Comparison of ENCODE assay signal across 34 mouse cellular contexts in genomic region chr4:101707953-101708352, GRCm38 (mm10). TPM values are rescaled to one million over a fixed set of nuclear protein-coding genes. Genes with fewer than 3 reads are reported as not detected.
DNase-seq lines count a peak whose midpoint lies in the region; ATAC-seq and TF ChIP-seq lines count a peak whose summit lies in the region.
"Had no signal": no experiment of that assay in that cellular context is flagged by ENCODE, and none has a peak within 500 bp of the region (broad histone marks: within the 10 kb centered on the region; RNA-seq: fewer than 3 reads in every experiment).

No protein-coding gene starts in this region.

- no peak overlapping the region for H3K4me3 ChIP-seq in embryonic facial prominence, embryonic 11.5 days (ENCODE audit: low read depth, low read length)
- no peak overlapping the region for H3K4me3 ChIP-seq in limb, embryonic 14.5 days (replicated peaks; ENCODE audit: low read length)
- no peak overlapping the region for H3K4me3 ChIP-seq in midbrain, postnatal 0 days (ENCODE audit: low read depth, low read length)
- H3K4me3 ChIP-seq: erythroblast, embryonic 14.5 days; lung, embryonic 15.5 days; megakaryocyte, embryonic 14.5 days; midbrain, embryonic 13.5 days; neural tube, embryonic 15.5 days; stomach, embryonic 15.5 days had no signal

- 0 out of 2 replicates have a peak, but pooled peaks have one; percentile 3 for ATAC-seq in embryonic facial prominence, embryonic 11.5 days (replicated peaks; ENCODE audit: insufficient number of reproducible peaks, low FRiP score, low TSS enrichment, low read depth)
- ATAC-seq in limb, embryonic 14.5 days (ENCODE audit: low FRiP score, low read depth), result no peak
- no peak for ATAC-seq in midbrain, postnatal 0 days (ENCODE audit: low FRiP score)
- ATAC-seq: activated CD4-positive, CD25-positive, alpha-beta regulatory T cell, adult 4 months; forebrain, postnatal 0 days; hindbrain, embryonic 16.5 days; midbrain, embryonic 13.5 days had no signal

- H3K9me3 ChIP-seq in embryonic facial prominence, embryonic 11.5 days (replicated peaks; ENCODE audit: control insufficient read depth, low read length), result no peaks in the 10 kb centered on the region
- no peaks in the 10 kb centered on the region for H3K9me3 ChIP-seq in limb, embryonic 14.5 days (ENCODE audit: control insufficient read depth, low read length)
- H3K9me3 ChIP-seq in midbrain, postnatal 0 days (ENCODE audit: low read length), result no peaks in the 10 kb centered on the region
- H3K9me3 ChIP-seq: lung, embryonic 15.5 days; megakaryocyte, embryonic 14.5 days; midbrain, embryonic 13.5 days; neural tube, embryonic 15.5 days; stomach, embryonic 15.5 days had no signal

- peak; percentile 58 for DNase-seq in embryo, embryonic 11 days
- peak; percentile 54 for DNase-seq in embryonic facial prominence, embryonic 11.5 days (ENCODE audit: low spot score)
- peak; percentile 62 for DNase-seq in forelimb bud, embryonic 11.5 days (ENCODE audit: low read depth, low spot score)
- no peak for DNase-seq in limb, embryonic 14.5 days (ENCODE audit: low spot score)
- DNase-seq in midbrain, postnatal 0 days (ENCODE audit: low spot score), result no peak
- DNase-seq in adipocyte (ENCODE audit: low spot score), result no peak
- no peak for DNase-seq in left cerebral cortex, postnatal 10 days (ENCODE audit: extremely low spot score in 1 of 2, low spot score in 2 of 2)
- DNase-seq in cerebellum, adult 11 months, result no peak
- DNase-seq: adrenal gland, adult 8-10 months; B cell, adult 2 months; cerebellum, adult 11-12 months; cerebellum, adult 9-11 months; forebrain, postnatal 0 days; gastrocnemius, postnatal 10 days; heart, postnatal 14 days; kidney, adult 18-20 months; kidney, postnatal 10 days; layer of hippocampus, postnatal 36 days; liver; lung, postnatal 4 days; retina, postnatal 1 day; right cerebral cortex, postnatal 14 days; thymus, postnatal 14 days had no signal

- H3K4me2 ChIP-seq in embryonic facial prominence, embryonic 11.5 days (ENCODE audit: low read depth, low read length), result no peak overlapping the region
- no peak overlapping the region for H3K4me2 ChIP-seq in limb, embryonic 14.5 days (replicated peaks; ENCODE audit: low read depth, low read length, severe bottlenecking)
- H3K4me2 ChIP-seq in midbrain, postnatal 0 days (ENCODE audit: low read depth, low read length, poor library complexity, severe bottlenecking), result no peak overlapping the region
- H3K4me2 ChIP-seq: lung, embryonic 15.5 days; midbrain, embryonic 13.5 days; neural tube, embryonic 15.5 days; stomach, embryonic 15.5 days had no signal

- H3K36me3 ChIP-seq in embryonic facial prominence, embryonic 11.5 days (replicated peaks; ENCODE audit: control insufficient read depth, insufficient read depth, low read depth, low read length), result no peaks in the 10 kb centered on the region
- H3K36me3 ChIP-seq in limb, embryonic 14.5 days (ENCODE audit: control insufficient read depth, insufficient read depth, low read length), result no peaks in the 10 kb centered on the region
- H3K36me3 ChIP-seq in midbrain, postnatal 0 days (ENCODE audit: insufficient read depth, low read length), result no peaks in the 10 kb centered on the region
- H3K36me3 ChIP-seq: lung, embryonic 15.5 days; midbrain, embryonic 13.5 days; neural tube, embryonic 15.5 days; stomach, embryonic 15.5 days had no signal

- no peak for TF ChIP-seq POLR2A in limb, embryonic 14.5 days (IDR thresholded peaks at IDR 0.05; ENCODE audit: borderline replicate concordance, extremely low read depth, insufficient read depth, insufficient read length)

- intact Hi-C loops in left cerebral cortex, postnatal 10 days (cut with DNase I), result no loop called here

- no peaks in the 10 kb centered on the region for H3K27me3 ChIP-seq in embryonic facial prominence, embryonic 11.5 days (ENCODE audit: control insufficient read depth, insufficient read depth, low read length)
- no peaks in the 10 kb centered on the region for H3K27me3 ChIP-seq in limb, embryonic 14.5 days (ENCODE audit: control insufficient read depth, insufficient read depth, low read length)
- H3K27me3 ChIP-seq in midbrain, postnatal 0 days (ENCODE audit: insufficient read depth, low read length), result no peaks in the 10 kb centered on the region
- H3K27me3 ChIP-seq: CH12.LX; lung, embryonic 15.5 days; megakaryocyte, embryonic 14.5 days; midbrain, embryonic 13.5 days; neural tube, embryonic 15.5 days; stomach, embryonic 15.5 days had no signal

- no peak for TF ChIP-seq CTCF in midbrain, postnatal 0 days (IDR thresholded peaks at IDR 0.05)

- H3K27ac ChIP-seq in embryonic facial prominence, embryonic 11.5 days (replicated peaks; ENCODE audit: low read depth, low read length), result 0 out of 2 replicates have a peak overlapping the region, but pooled peaks have one; percentile 31
- 0 out of 2 replicates have a peak overlapping the region, but pooled peaks have one; percentile 10 for H3K27ac ChIP-seq in limb, embryonic 14.5 days (replicated peaks; ENCODE audit: low read depth, low read length)
- H3K27ac ChIP-seq in midbrain, postnatal 0 days (ENCODE audit: low read depth, low read length), result no peak overlapping the region
- H3K27ac ChIP-seq: liver, embryonic 14.5 days; lung, embryonic 15.5 days; midbrain, embryonic 13.5 days; neural tube, embryonic 15.5 days; stomach, embryonic 15.5 days had no signal

- H3K9ac ChIP-seq in embryonic facial prominence, embryonic 11.5 days (replicated peaks; ENCODE audit: low read length), result no peak overlapping the region
- H3K9ac ChIP-seq in limb, embryonic 14.5 days (ENCODE audit: low read depth, low read length, severe bottlenecking), result no peak overlapping the region
- no peak overlapping the region for H3K9ac ChIP-seq in midbrain, postnatal 0 days (replicated peaks; ENCODE audit: low read length, poor library complexity, severe bottlenecking)
- H3K9ac ChIP-seq: forebrain, postnatal 0 days; liver, embryonic 14.5 days; lung, embryonic 15.5 days; midbrain, embryonic 13.5 days; neural tube, embryonic 15.5 days; stomach, embryonic 15.5 days had no signal

- WGBS in embryonic facial prominence, embryonic 11.5 days, result 22% methylated on average over 3 of the region's 3 CpGs
- 42% methylated on average over 3 of the region's 3 CpGs for WGBS in limb, embryonic 14.5 days
- WGBS in midbrain, postnatal 0 days, result 88% methylated on average over 3 of the region's 3 CpGs

- no peaks in the 10 kb centered on the region; the same call in 1 of the 2 replicates for H3K4me1 ChIP-seq in embryonic facial prominence, embryonic 11.5 days (ENCODE audit: control insufficient read depth, insufficient read depth, low read length)
- peaks cover 25% of the 10 kb centered on the region for H3K4me1 ChIP-seq in limb, embryonic 14.5 days (ENCODE audit: control insufficient read depth, insufficient read depth, low read length)
- H3K4me1 ChIP-seq in midbrain, postnatal 0 days (ENCODE audit: insufficient read depth, low read length), result no peaks in the 10 kb centered on the region
- H3K4me1 ChIP-seq: megakaryocyte, embryonic 14.5 days; midbrain, embryonic 13.5 days; neural tube, embryonic 15.5 days; stomach, embryonic 15.5 days had no signal

RNA-seq across cellular contexts. Expression of gene Lepr, which starts 9.3 kb away (rescaled TPM):
- polyA plus RNA-seq in embryonic facial prominence, embryonic 11.5 days (2014; fragmentation: Nextera tagmentation; extraction: Ambion mirVana), result 5.2 and 6.0 TPM in 2 replicates
- polyA plus RNA-seq in limb, embryonic 14.5 days (2012; rRNA removed), result 10.3 and 13.0 TPM in 2 replicates
- 12.8 and 16.1 TPM in 2 replicates for polyA plus RNA-seq in limb, embryonic 14.5 days (2014; fragmentation: Nextera tagmentation; extraction: Ambion mirVana)
- 8.9 and 9.0 TPM in 2 replicates for total RNA-seq in midbrain, postnatal 0 days (2014; rRNA removed)
- polyA plus RNA-seq in midbrain, postnatal 0 days (2015; fragmentation: Nextera tagmentation; extraction: Ambion mirVana), result 2.8 and 4.1 TPM in 2 replicates
- 1 to 10 TPM; 4.0 to 5.8 TPM for total RNA-seq in left cerebral cortex, postnatal 10 days (2021)
- total RNA-seq: CH12.LX; granulocyte monocyte progenitor cell, adult 5-6 weeks had no signal
- polyA plus RNA-seq: erythroblast, embryonic 14.5 days had no signal

Comparison
In these comparisons a context has a peak if more than half of its experiments do, and no peak if none do; other contexts are left out.
1. DNase-seq: peak in embryo, embryonic 11 days (single experiment), embryonic facial prominence, embryonic 11.5 days (single experiment) and forelimb bud, embryonic 11.5 days (single experiment); none in limb, embryonic 14.5 days (single experiment), midbrain, postnatal 0 days (single experiment), adipocyte (single experiment), left cerebral cortex, postnatal 10 days (0 of 2) and cerebellum, adult 11 months (single experiment).